Mouse (Mus musculus) ES-E14 (cell line): Measurements from ENCODE around the gene Dusp12. TPM values are rescaled to one million over a fixed set of nuclear protein-coding genes. Genes with fewer than 3 reads are reported as not detected.

ENCODE experiments used
- DNase-seq: peaks from one replicate; pipeline ENCODE4 v3.0.0-alpha.2; 2013; ENCODE audit warnings: low read depth, low spot score
- H3K27ac ChIP-seq: 2 replicates; pipeline ENCODE4 v1.5.1; 2012; ENCODE audit warnings: low read depth, mild to moderate bottlenecking, low read length, moderate library complexity, mixed read lengths; ENCODE audit not compliant: poor library complexity, insufficient read depth, severe bottlenecking
- H3K36me3 ChIP-seq: 2 replicates; pipeline ENCODE4 v1.6.1; 2012; ENCODE audit warnings: mild to moderate bottlenecking, low read length, moderate library complexity, mixed read lengths; ENCODE audit not compliant: control insufficient read depth, poor library complexity, insufficient read depth, severe bottlenecking
- H3K4me1 ChIP-seq, 2 experiments: fragments of 150-350 bp in 1 of 2; sonication (generic) in 1 of 2; 2 replicates each; pipeline ENCODE4 v1.6.1; 2012; ENCODE audit warnings: low read length in 2 of 2, mild to moderate bottlenecking in 1 of 2, mixed read lengths in 1 of 2; ENCODE audit not compliant: control insufficient read depth in 2 of 2, insufficient read depth in 2 of 2, poor library complexity in 1 of 2
- H3K4me3 ChIP-seq, 2 experiments: fragments of 150-350 bp in 1 of 2; sonication (generic) in 1 of 2; 2 replicates each; pipeline ENCODE4 v1.5.1; 2012; ENCODE audit warnings: low read length in 2 of 2, low read depth in 1 of 2, mild to moderate bottlenecking in 1 of 2, mixed read lengths in 1 of 2; ENCODE audit not compliant: insufficient read depth in 1 of 2, poor library complexity in 1 of 2, severe bottlenecking in 1 of 2
- H3K9ac ChIP-seq: 2 replicates; pipeline ENCODE4 v1.6.1; 2012; ENCODE audit warnings: low read depth, mild to moderate bottlenecking, low read length, mixed read lengths; ENCODE audit not compliant: poor library complexity, insufficient read depth, severe bottlenecking
- H3K9me3 ChIP-seq: fragments of 150-350 bp; sonication (generic); 2 replicates; pipeline ENCODE4 v1.6.1; 2012; ENCODE audit warnings: low read depth, mild to moderate bottlenecking, low read length; ENCODE audit not compliant: control insufficient read depth, insufficient read depth
- CHD2 ChIP-seq: IDR thresholded peaks from 2 replicates; pipeline ENCODE4 v1.6.1; 2014; ENCODE audit warnings: mild to moderate bottlenecking, low read depth, low read length, inconsistent platforms
- HCFC1 ChIP-seq: IDR thresholded peaks from 2 replicates; pipeline ENCODE4 v1.6.1; 2012; ENCODE audit warnings: low read length, inconsistent platforms, borderline replicate concordance; ENCODE audit not compliant: insufficient read depth
- MAFK ChIP-seq: IDR thresholded peaks from 2 replicates; pipeline ENCODE4 v1.6.1; 2014; ENCODE audit warnings: mild to moderate bottlenecking, low read depth, low read length, inconsistent platforms; ENCODE audit not compliant: insufficient read depth
- ZC3H11A ChIP-seq: IDR thresholded peaks from 2 replicates; pipeline ENCODE4 v1.6.1; 2012; ENCODE audit warnings: low read depth, mild to moderate bottlenecking, inconsistent platforms, low read length, borderline replicate concordance
- ZNF384 ChIP-seq: IDR thresholded peaks from 2 replicates; pipeline ENCODE4 v1.6.1; 2012; ENCODE audit warnings: low read depth, low read length, inconsistent platforms
- in situ Hi-C, 2 experiments: fragments of 600-800 bp; cut with MboI; formaldehyde crosslinking; loops; one replicate each; pipeline ENCODE4 v1.15.1; 2025; ENCODE audit warnings: low sequenced_read_pairs in 2 of 2, inconsistent platforms in 1 of 2; ENCODE audit not compliant: unreplicated experiment in 2 of 2
- total RNA-seq: library from RNA; depleted of rRNA; stranded (reverse); fragments of 300-350 nt; gene quantifications from 2 replicates; pipeline ENCODE4 v1.2.3, GENCODE M21; 2012

The Dusp12 gene
- total RNA-seq, 1 experiment = 47.6 TPM

DNA sequence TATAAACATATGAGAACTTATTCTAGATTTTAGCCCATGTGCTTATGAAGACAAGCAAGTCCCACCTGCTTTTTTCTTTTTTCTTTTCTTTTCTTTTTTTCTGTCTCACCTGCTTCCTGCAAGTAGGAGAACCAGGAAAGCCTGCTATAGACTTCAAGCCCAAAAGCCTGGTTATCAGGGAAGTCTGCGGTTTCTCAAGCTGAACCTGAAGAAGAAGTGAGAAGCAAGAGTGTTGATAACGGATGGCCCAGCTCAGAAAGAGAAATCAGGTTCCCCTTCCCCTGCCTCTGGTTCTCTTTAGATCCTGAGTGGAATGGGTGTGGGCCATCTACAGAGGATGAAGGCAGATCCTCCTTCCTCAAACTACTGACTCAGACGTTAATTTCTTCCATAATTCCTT lies 46.7 kb upstream of the Dusp12 start:
- H3K27ac ChIP-seq = no peak overlapping the region
- H3K36me3 ChIP-seq = no peaks in the 10 kb centered on the region
- TF ChIP-seq HCFC1 (no peak), ZNF384 (no peak), ZC3H11A (no peak), CHD2 (no peak), MAFK (no peak)
- H3K9me3 ChIP-seq = no peaks in the 10 kb centered on the region
- in situ Hi-C loops = no loop called here
- no peak overlapping the region for H3K9ac ChIP-seq
- DNase-seq = no peak
- no peaks in the 10 kb centered on the region for H3K4me1 ChIP-seq
- H3K4me3 ChIP-seq = no peak overlapping the region

DNA sequence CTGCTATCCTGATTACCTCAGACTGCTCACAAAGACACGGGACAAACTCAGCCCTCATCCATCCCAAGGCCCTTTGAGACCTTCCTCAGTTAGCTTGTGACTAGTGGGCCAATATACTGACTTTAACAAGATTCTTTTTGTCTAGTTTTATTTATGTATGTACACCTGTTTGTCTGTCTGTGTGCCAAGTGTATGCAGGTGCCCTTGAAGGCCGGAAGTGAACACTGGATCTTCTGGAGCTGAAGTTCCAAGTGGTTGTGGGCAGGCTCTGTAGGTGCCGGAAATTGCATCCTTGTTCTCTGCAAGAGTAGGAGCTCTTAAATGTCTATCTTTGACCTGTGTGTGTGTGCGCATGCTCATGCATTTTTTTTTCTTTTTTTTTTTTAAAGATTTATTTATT lies 43.9 kb upstream of the Dusp12 start:
- in situ Hi-C loops = no loop called here
- Histone ChIP-seq H3K36me3 (no peaks in the 10 kb centered on the region), H3K9ac (no peak overlapping the region), H3K4me1 (no peaks in the 10 kb centered on the region), H3K4me3 (no peak overlapping the region), H3K27ac (no peak overlapping the region), H3K9me3 (no peaks in the 10 kb centered on the region)
- TF ChIP-seq ZNF384 = no peak
- no peak for TF ChIP-seq HCFC1
- no peak for TF ChIP-seq CHD2
- no peak for TF ChIP-seq ZC3H11A
- no peak for TF ChIP-seq MAFK
- DNase-seq = no peak

DNA sequence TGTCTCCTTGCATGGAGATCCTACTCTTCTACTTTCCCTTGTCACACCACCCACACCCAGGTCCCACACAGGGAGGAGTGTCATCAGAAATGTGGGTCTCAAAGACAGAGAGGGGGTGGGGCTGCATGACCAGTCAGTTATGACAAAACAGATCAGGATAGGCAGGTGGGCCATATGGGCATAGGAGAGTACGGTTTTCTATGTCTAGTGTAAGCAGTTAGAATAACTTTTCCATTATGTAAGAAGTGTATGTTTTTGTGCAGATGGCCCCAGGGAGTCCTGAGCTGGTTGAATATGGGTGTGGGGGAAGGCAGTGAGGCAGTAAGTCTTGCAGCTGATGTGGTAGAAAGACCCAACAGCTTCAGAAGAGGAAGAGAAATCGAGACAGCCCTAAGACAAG lies 43.1 kb upstream of the Dusp12 start:
- TF ChIP-seq ZNF384 (no peak), CHD2 (no peak), HCFC1 (no peak), ZC3H11A (no peak), MAFK (no peak)
- in situ Hi-C loops = no loop called here
- no peaks in the 10 kb centered on the region for H3K36me3 ChIP-seq
- no peak for DNase-seq
- H3K4me1 ChIP-seq = no peaks in the 10 kb centered on the region
- no peak overlapping the region for H3K27ac ChIP-seq
- H3K9ac ChIP-seq = no peak overlapping the region
- no peaks in the 10 kb centered on the region for H3K9me3 ChIP-seq
- H3K4me3 ChIP-seq = no peak overlapping the region

- DNase-seq = no peak
- Histone ChIP-seq H3K4me1 (no peaks in the 10 kb centered on the region), H3K36me3 (no peaks in the 10 kb centered on the region), H3K9me3 (no peaks in the 10 kb centered on the region), H3K9ac (no peak within 1 kb of the TSS), H3K27ac (no peak within 1 kb of the TSS), H3K4me3 (no peak within 1 kb of the TSS)
- in situ Hi-C loops = no loop called here
- no peak for TF ChIP-seq MAFK
- no peak for TF ChIP-seq ZC3H11A
- TF ChIP-seq HCFC1 = no peak
- no peak for TF ChIP-seq ZNF384
These were observed 42.0 kb upstream of the Dusp12 start, which contains the start of gene Fcrla for GRCm38 (mm10) chr1:170927378-170927777. Gene Fcrla, minus strand, starts transcription at chr1:170927583.

- DNase-seq = no peak
- Histone ChIP-seq H3K27ac (no peak overlapping the region), H3K9ac (no peak overlapping the region), H3K4me1 (no peaks in the 10 kb centered on the region), H3K4me3 (no peak overlapping the region), H3K36me3 (no peaks in the 10 kb centered on the region), H3K9me3 (no peaks in the 10 kb centered on the region)
- in situ Hi-C loops = no loop called here
- TF ChIP-seq MAFK (no peak), CHD2 (no peak), HCFC1 (no peak), ZC3H11A (no peak), ZNF384 (no peak)
These were observed 41.6 kb upstream of the Dusp12 start for GRCm38 (mm10) chr1:170926941-170927340.
